Mouse (Mus musculus): Measurements from ENCODE around the gene Arhgap1.
"Not testable (repeated sequence)": the region's sequence is repeated elsewhere in the genome, so short reads cannot be mapped to it uniquely, and the experiment has no call there.

Gene Arhgap1

DNA sequence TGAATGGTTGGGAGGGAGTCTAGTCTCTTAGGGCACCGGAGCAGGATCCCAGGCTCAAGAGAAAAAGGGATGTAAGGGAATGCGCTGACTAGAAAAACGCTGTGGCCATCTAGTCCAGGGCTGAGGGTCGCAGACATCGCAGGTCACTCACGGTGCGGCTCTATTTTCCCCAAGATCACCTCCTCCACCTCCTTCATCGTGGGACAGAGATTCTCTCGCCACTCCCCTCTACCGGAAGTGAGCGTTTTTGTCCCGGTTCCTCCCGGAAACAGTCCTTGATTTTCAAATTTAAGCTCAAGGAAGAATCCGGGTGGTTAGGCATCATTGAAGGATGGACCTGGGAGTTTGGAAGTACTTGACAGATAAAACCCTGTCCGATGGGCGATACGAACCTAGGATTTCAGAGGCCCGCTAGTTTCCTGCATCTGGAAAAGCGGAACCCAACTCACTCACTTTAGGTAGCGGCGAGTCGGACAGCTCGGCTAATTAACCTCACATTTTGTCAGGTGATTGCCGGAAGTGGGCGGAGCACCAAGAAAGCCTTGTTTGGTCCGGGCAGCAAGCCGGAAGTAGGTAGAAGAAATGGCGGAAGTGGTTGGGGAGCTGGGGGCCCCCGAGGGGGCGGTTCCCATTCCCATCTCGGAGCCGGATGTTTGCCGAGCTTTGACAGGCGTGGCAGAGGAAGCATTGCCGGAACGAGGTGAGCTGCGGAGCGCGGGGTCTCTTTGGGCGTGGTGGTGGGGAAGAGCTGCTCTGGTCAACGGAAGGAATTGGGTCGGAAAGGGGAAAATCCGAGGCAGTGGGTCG is at the start of gene Arhgap1, which contains the start of gene Zfp408:
Gene Arhgap1 (plus strand): TSS at position 308 of the 807 bp plus-strand sequence.
Gene Zfp408 (minus strand): TSS at position 239 of the 807 bp plus-strand sequence.
- DNase-seq (ENCODE audit: low read depth in 2 of 2, low spot score in 2 of 2) = peak; percentile 93 to 95

GRCm38 (mm10) chr2:91600475-91600874 is 49.2 kb upstream of the Arhgap1 start:
- no peak for DNase-seq (ENCODE audit: low read depth in 2 of 2, low spot score in 2 of 2)

GRCm38 (mm10) chr2:91602389-91602788 is 47.3 kb upstream of the Arhgap1 start:
- DNase-seq (ENCODE audit: low read depth in 2 of 2, low spot score in 2 of 2) = peak in 1 of 2 experiments; percentile 11

GRCm38 (mm10) chr2:91609370-91609769 is 40.3 kb upstream of the Arhgap1 start:
- DNase-seq (ENCODE audit: low read depth in 2 of 2, low spot score in 2 of 2) = not testable (repeated sequence)

DNA sequence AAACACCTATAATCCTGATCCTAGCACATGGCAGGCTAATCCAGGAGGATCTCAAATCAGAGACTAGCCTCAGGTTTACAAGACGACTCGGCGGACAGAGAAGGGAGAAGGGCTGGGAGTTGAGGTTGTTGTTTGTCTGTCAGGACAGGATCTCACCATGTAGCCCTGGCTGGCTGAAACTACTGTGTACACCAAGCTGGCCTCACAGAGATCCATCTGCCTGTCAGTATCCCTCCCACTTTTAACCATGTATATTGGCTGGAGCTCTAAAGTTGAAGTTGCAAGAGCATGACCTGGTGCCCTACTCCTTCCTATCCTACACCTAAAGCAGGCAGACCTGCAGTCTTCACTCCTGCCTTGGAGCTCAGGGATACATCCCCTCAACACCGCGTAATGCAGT is 27.3 kb upstream of the Arhgap1 start:
- DNase-seq (ENCODE audit: low read depth in 2 of 2, low spot score in 2 of 2) = no peak

- not testable (repeated sequence) for DNase-seq (ENCODE audit: low read depth in 2 of 2, low spot score in 2 of 2)
Measured at GRCm38 (mm10) chr2:91623366-91623765, 26.3 kb upstream of the Arhgap1 start.

DNA sequence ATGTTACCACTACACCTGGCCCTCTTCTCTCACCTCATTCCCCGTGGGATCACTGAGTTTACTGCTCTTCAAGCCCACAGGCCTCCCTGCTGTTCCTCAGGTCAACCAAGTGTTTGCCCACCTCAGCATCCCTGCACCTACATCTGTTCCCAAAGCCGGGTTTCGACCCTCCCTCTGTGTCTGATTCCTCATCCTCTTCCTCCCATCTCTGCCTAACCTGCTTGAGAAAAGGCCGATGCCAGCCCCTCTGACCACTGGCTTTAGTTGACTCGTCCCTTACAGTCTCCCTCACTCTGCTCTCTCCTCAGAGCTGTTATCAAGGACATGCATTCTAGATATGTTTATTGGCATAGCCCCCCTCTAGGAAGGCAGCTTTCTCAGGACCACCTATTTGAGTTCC is 22.2 kb upstream of the Arhgap1 start:
- no peak for DNase-seq (ENCODE audit: low read depth in 2 of 2, low spot score in 2 of 2)

DNA sequence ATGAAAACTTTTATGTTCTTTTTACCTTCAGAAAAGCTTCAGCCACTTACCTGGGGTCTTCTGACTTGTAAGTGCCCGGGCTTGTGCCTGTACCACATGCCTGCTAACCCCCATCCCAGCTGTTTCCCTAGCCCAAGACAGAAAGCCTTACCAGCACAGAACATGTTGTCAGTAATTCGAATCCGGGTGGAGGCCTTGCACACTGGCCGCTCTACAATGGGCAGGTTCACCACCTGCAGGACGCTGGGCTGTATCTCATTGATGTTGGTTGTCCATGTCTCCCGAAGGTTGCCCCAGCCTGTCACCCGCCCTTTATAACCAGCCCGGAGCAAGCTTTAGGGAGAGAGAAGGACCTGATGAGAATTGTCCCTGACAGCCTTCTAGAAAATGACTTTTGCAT is 21.5 kb upstream of the Arhgap1 start:
- DNase-seq (ENCODE audit: low read depth in 2 of 2, low spot score in 2 of 2) = no peak

DNA sequence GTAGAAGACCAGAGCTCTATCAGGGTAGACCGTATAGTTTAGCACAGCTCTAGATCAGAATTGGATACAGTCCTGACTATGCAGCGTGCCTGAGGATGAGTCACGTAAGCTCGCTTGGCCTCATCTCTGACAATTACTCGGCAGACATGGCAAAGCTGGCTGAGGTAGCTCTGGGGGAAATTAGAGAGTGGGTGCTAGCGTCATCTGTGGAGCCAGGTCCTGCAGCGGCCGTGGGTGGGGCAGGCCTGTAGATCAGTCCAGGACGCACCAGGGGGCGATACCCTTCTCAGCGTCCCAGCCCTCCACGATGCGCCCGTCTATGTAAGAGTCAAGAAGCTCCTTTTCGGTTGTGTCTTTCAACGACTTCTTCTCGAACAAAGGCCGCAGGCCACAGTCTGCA is 20.0 kb upstream of the Arhgap1 start:
- no peak for DNase-seq (ENCODE audit: low read depth in 2 of 2, low spot score in 2 of 2)

DNA sequence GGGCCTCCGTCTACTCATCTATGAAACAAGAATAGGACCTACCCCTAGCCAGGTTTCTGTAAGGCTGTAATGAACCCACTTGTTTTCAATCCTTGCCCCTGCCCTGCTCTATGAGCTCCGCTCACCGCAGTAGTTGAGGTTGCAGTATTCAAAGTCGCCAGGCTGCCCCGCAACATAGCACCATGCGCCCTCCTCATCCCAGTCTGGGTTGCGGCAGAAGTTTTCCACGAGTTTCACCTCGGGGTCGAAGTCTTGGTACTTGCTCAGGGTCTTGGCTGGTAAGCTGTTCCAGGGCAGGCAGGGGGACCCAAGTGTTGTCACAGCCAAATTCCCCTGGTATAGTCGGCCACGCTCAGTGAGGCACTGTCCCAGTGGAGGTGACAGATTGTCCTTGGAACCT is 19.3 kb upstream of the Arhgap1 start:
- DNase-seq (ENCODE audit: low read depth in 2 of 2, low spot score in 2 of 2) = no peak

DNA sequence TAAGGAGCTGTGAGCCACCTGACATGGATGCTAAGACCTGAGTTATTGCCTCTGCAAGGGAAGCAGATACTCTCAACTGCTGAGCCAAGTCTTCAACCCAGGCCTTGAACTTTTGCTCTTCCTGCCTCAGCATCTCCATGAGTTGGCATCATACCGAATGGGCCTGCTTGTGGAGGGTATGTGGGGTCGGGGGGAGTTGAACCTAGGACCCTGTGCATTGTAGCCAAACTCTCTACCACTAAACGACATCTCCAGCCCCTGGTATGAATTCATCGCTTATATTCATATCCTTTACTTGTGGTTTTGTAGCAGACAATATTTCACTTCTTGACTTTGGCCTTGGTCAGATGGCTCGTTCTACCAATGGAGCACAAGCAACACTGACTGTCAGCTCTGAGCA is 17.8 kb upstream of the Arhgap1 start:
- DNase-seq (ENCODE audit: low read depth in 2 of 2, low spot score in 2 of 2) = no peak

DNA sequence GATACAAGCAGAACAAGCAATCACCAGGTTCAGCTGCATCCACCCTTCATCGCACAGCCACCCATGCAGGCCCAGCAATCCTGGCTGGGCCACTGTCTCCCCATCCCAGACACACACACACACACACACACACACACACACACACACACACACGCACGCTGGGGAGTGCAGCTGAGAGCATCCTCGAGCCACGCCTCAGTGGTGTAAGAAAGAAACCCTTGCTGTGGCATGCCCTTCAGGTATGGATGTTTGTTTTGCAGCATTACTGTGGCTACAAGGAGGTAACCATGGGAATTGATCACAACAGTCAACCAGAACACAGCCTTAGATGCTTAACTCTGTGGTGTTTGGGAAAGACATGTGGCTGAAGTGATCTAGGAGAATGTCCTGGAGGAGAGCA is 17.3 kb upstream of the Arhgap1 start:
- no peak for DNase-seq (ENCODE audit: low read depth in 2 of 2, low spot score in 2 of 2)

DNA sequence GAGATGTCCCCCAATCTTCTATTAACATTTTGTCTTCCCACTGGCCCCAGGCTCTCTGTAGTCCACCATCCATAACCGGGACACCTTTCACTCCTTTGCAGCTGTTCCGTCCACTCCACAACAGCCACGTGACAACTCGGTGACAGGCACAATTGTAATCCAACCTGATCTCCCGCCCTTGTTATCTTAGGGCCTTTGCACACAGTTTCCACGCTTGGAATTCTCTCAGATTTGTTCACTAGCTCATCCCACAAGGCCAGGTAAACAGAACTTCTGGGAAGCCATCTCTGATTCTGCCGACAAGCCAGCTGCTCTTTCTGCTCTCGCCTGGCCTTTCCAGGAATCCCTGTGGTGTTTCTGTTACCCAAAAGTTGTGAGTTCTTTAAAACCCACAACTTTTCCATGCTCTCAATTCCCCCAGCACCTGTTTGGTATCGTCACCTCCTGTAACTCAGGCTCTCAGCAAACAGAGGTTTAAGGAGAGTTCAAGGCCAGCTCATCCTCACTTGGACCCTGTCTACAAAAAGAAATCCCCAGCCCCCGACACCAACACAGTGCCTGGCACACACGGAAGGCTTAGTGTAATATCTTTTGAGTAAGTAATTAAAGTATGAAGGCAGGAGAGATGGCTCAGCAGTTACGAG is 16.2 kb upstream of the Arhgap1 start:
- no peak for DNase-seq (ENCODE audit: low read depth in 2 of 2, low spot score in 2 of 2)

- DNase-seq (ENCODE audit: low read depth in 2 of 2, low spot score in 2 of 2) = no peak
Measured at GRCm38 (mm10) chr2:91634841-91635240, 14.8 kb upstream of the Arhgap1 start.

- no peak for DNase-seq (ENCODE audit: low read depth in 2 of 2, low spot score in 2 of 2)
Measured at GRCm38 (mm10) chr2:91635486-91635885, 14.2 kb upstream of the Arhgap1 start.

- DNase-seq (ENCODE audit: low read depth in 2 of 2, low spot score in 2 of 2) = no peak
Measured at GRCm38 (mm10) chr2:91636229-91636628, 13.4 kb upstream of the Arhgap1 start, which contains the start of gene F2. Gene F2, minus strand, starts transcription at chr2:91636414.

GRCm38 (mm10) chr2:91636727-91637338 is 12.8 kb upstream of the Arhgap1 start:
- no peak for DNase-seq (ENCODE audit: low read depth in 2 of 2, low spot score in 2 of 2)

DNA sequence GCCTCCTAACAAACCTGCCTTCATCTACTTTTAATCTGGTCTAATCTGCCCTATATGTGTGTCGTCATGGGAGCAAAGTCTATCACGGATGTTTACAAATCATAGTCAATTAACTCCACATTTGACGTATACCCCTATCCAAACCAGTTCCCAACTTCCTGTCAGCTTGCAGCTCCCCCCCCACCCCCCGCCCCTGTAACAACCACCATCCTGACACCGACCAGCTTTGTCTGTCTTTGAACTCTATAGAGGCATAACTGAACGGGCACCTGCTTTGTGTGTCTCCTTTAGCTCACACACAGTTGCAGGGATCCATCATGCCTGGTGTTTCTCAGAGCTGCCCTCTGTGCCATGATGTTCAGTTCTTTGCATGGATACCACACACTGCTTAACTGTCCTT is 10.7 kb upstream of the Arhgap1 start:
- DNase-seq (ENCODE audit: low read depth in 2 of 2, low spot score in 2 of 2) = no peak

DNA sequence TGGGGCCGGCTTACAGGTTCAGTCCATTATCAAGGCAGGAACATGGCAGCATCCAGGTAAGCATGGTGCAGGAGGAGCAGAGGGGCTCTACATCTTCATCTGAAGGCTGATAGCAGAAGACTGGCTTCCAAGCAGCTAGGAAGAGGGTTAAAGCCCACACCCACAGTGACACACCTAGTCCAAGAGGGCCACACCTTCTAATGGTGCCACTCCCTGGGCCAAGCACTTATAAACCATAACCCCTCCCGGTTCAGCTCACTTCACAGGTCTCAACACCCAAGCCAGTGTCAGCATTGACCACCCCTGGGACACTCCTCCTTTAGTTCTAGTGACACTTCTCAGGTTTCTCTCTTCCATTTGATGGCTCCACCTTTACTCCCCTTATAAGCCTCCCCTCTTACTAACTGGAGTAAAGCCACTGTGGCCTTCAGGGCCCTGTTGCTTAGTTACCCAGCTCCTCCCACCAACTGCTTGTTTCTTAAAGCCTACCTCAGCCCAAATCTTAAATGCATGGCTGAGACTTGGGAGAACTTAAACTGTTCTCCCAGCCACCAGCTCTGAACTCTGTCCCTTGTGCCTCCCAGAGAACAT is 6.7 kb upstream of the Arhgap1 start:
- DNase-seq (ENCODE audit: low read depth in 2 of 2, low spot score in 2 of 2) = no peak

- DNase-seq (ENCODE audit: low read depth in 2 of 2, low spot score in 2 of 2) = no peak
Measured at GRCm38 (mm10) chr2:91644021-91644420, 5.6 kb upstream of the Arhgap1 start.

GRCm38 (mm10) chr2:91645354-91645753 is 4.3 kb upstream of the Arhgap1 start:
- no peak for DNase-seq (ENCODE audit: low read depth in 2 of 2, low spot score in 2 of 2)

DNA sequence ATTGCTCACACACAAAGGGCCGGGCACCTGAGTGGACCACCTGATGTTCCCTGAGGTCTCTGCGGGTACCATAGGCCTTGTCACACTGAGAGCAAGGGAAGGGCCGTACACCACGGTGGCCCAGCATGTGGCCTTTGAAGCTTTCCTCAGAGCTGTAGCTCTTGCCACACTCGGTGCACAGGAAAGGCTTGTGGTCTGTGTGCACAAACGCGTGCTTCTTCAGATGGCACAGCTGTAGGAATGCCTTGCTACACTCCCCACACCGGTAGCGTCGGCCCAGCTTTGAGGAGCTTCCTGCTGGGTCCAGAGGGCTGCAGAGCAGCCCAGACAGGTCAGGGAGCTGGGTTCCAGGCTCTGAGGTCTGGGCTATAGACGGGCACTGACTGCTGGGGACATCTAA is 3.8 kb upstream of the Arhgap1 start:
- peak; percentile 45 to 48 for DNase-seq (ENCODE audit: low read depth in 2 of 2, low spot score in 2 of 2)

Measured in CD8-positive naive resting alpha-beta T cell, adult 2 months (primary cell).